Comparison of ENCODE assay signal across 26 mouse cellular contexts in genomic region chr14:51787061-51787460, GRCm38 (mm10). TPM values are rescaled to one million over a fixed set of nuclear protein-coding genes. Genes with fewer than 3 reads are reported as not detected.
DNase-seq lines count a peak whose midpoint lies in the region; ATAC-seq and TF ChIP-seq lines count a peak whose summit lies in the region.
"Had no signal": no experiment of that assay in that cellular context is flagged by ENCODE, and none has a peak within 500 bp of the region (broad histone marks: within the 10 kb centered on the region; RNA-seq: fewer than 3 reads in every experiment).

No protein-coding gene starts in this region.

- H3K4me2 ChIP-seq in kidney, embryonic 14.5 days (replicated peaks; ENCODE audit: low read depth, low read length): no peak overlapping the region
- H3K4me2 ChIP-seq in neural tube, embryonic 14.5 days (ENCODE audit: low read depth, low read length): no peak overlapping the region
- H3K4me2 ChIP-seq: embryonic facial prominence, embryonic 12.5 days; limb, embryonic 12.5 days; liver, embryonic 13.5 days; lung, embryonic 15.5 days; neural tube, embryonic 12.5 days had no signal

- 0 out of 2 replicates have a peak, but pooled peaks cover 5% of the 10 kb centered on the region for H3K4me1 ChIP-seq in kidney, embryonic 14.5 days (ENCODE audit: control insufficient read depth, insufficient read depth, low read length)
- no peaks in the 10 kb centered on the region for H3K4me1 ChIP-seq in neural tube, embryonic 14.5 days (ENCODE audit: control insufficient read depth, insufficient read depth, low read length)
- H3K4me1 ChIP-seq: embryonic facial prominence, embryonic 12.5 days; limb, embryonic 12.5 days; liver, embryonic 13.5 days; lung, embryonic 15.5 days; neural tube, embryonic 12.5 days had no signal

- no peak overlapping the region; the same call in 1 of the 2 replicates for H3K27ac ChIP-seq in kidney, embryonic 14.5 days (ENCODE audit: low read depth, low read length)
- H3K27ac ChIP-seq in neural tube, embryonic 14.5 days (ENCODE audit: low read depth, low read length): no peak overlapping the region
- no peak overlapping the region for H3K27ac ChIP-seq in left cerebral cortex, adult 2 months
- H3K27ac ChIP-seq: embryonic facial prominence, embryonic 12.5 days; heart, embryonic 10.5 days; layer of hippocampus, adult 2 months; limb, embryonic 12.5 days; liver, embryonic 13.5 days; lung, embryonic 15.5 days; macrophage; neural tube, embryonic 12.5 days had no signal

- peak; percentile 19 to 35 for DNase-seq in cerebellum, postnatal 10 days
- DNase-seq in cerebellum, postnatal 36 days: no peak
- no peak for DNase-seq in kidney, adult 11 months
- DNase-seq in neural tube, embryonic 10.5 days (ENCODE audit: extremely low spot score, low spot score): no peak
- peak; percentile 0 for DNase-seq in telencephalon, adult 2 months (ENCODE audit: low read depth, low spot score)
- DNase-seq in left cerebral cortex, adult 2 months (ENCODE audit: extremely low spot score in 1 of 2, low spot score in 2 of 2): no peak
- DNase-seq: gastrocnemius, postnatal 25 days; kidney, adult 18-20 months; liver, embryonic 13.5 days; midbrain, embryonic 14.5 days had no signal

- peak; percentile 80; the same call in 1 of the 2 replicates for ATAC-seq in kidney, embryonic 14.5 days (ENCODE audit: low FRiP score, low TSS enrichment)
- ATAC-seq in neural tube, embryonic 14.5 days (ENCODE audit: low read depth): peak; percentile 31; the same call in 1 of the 2 replicates
- ATAC-seq: CD4-positive, CD25-positive, alpha-beta regulatory T cell, adult 4 months had no signal

- no peaks in the 10 kb centered on the region for H3K9me3 ChIP-seq in kidney, embryonic 14.5 days (ENCODE audit: control insufficient read depth, low read length)
- no peaks in the 10 kb centered on the region for H3K9me3 ChIP-seq in neural tube, embryonic 14.5 days (ENCODE audit: control insufficient read depth, low read length)
- H3K9me3 ChIP-seq: embryonic facial prominence, embryonic 12.5 days; G1E; heart, embryonic 10.5 days; limb, embryonic 12.5 days; liver, embryonic 13.5 days; lung, embryonic 15.5 days; neural tube, embryonic 12.5 days had no signal

- no peaks in the 10 kb centered on the region for H3K36me3 ChIP-seq in kidney, embryonic 14.5 days (ENCODE audit: control insufficient read depth, insufficient read depth, low read length)
- H3K36me3 ChIP-seq in neural tube, embryonic 14.5 days (ENCODE audit: control insufficient read depth, insufficient read depth, low read length): no peaks in the 10 kb centered on the region
- H3K36me3 ChIP-seq: embryonic facial prominence, embryonic 12.5 days; G1E; heart, embryonic 10.5 days; limb, embryonic 12.5 days; liver, embryonic 13.5 days; lung, embryonic 15.5 days; neural tube, embryonic 12.5 days had no signal

- H3K27me3 ChIP-seq in kidney, embryonic 14.5 days (ENCODE audit: control insufficient read depth, insufficient read depth, low read length): no peaks in the 10 kb centered on the region
- H3K27me3 ChIP-seq in neural tube, embryonic 14.5 days (ENCODE audit: control insufficient read depth, insufficient read depth, low read length): no peaks in the 10 kb centered on the region
- H3K27me3 ChIP-seq: embryonic facial prominence, embryonic 12.5 days; limb, embryonic 12.5 days; liver, embryonic 13.5 days; lung, embryonic 15.5 days; neural tube, embryonic 12.5 days had no signal

- intact Hi-C loops in left cerebral cortex, adult 2 months (cut with DNase I): loop anchor here (5.0 kb wide), 1 partner anchor 35 kb away; no protein-coding TSS in a partner anchor

- 38% methylated on average over 5 of the region's 5 CpGs for WGBS in kidney, embryonic 14.5 days
- 53% methylated on average over 5 of the region's 5 CpGs for WGBS in neural tube, embryonic 14.5 days

- no peak for TF ChIP-seq CTCF in left cerebral cortex, adult 2 months (IDR thresholded peaks at IDR 0.05)

- H3K4me3 ChIP-seq in kidney, embryonic 14.5 days (ENCODE audit: low read length): no peak overlapping the region
- H3K4me3 ChIP-seq in neural tube, embryonic 14.5 days (ENCODE audit: low read depth, low read length): no peak overlapping the region
- no peak overlapping the region for H3K4me3 ChIP-seq in left cerebral cortex, adult 2 months
- H3K4me3 ChIP-seq: embryonic facial prominence, embryonic 12.5 days; heart, embryonic 10.5 days; layer of hippocampus, adult 2 months; limb, embryonic 12.5 days; liver, embryonic 13.5 days; lung, embryonic 15.5 days; neural tube, embryonic 12.5 days had no signal

- no peak overlapping the region for H3K9ac ChIP-seq in kidney, embryonic 14.5 days (ENCODE audit: low read depth, low read length)
- no peak overlapping the region for H3K9ac ChIP-seq in neural tube, embryonic 14.5 days (replicated peaks; ENCODE audit: low read depth, low read length)
- H3K9ac ChIP-seq: embryonic facial prominence, embryonic 12.5 days; limb, embryonic 12.5 days; liver, embryonic 13.5 days; lung, embryonic 15.5 days; neural tube, embryonic 12.5 days had no signal

RNA-seq across cellular contexts. Expression of gene AY358078, which starts 12.8 kb away (rescaled TPM):
- polyA plus RNA-seq in kidney, embryonic 14.5 days (2014; fragmentation: Nextera tagmentation; extraction: Ambion mirVana): not detected in 2 replicates
- not detected in 2 replicates for polyA plus RNA-seq in neural tube, embryonic 14.5 days (2014; fragmentation: Nextera tagmentation; extraction: Ambion mirVana)
- total RNA-seq in left cerebral cortex, adult 2 months (2021): not detected
- total RNA-seq: adrenal gland, postnatal 4 days; common myeloid progenitor, adult 5-6 weeks; G1E; gastrocnemius, postnatal 25 days; heart, postnatal 25 days; layer of hippocampus, adult 2 months; left cerebral cortex, adult 18-20 months had no signal
- polyA plus RNA-seq: CD4-positive, CD25-positive, alpha-beta regulatory T cell, adult 4 months; embryonic facial prominence, embryonic 12.5 days; frontal cortex, adult 2 months; G1E; heart, embryonic 10.5 days; limb, embryonic 12.5 days; liver, embryonic 13.5 days; lung, embryonic 15.5 days; macrophage; midbrain, embryonic 14.5 days; neural tube, embryonic 12.5 days had no signal

RNA-seq across cellular contexts. Expression of gene Ang4, which starts 13.7 kb away (rescaled TPM):
- polyA plus RNA-seq in kidney, embryonic 14.5 days (2014; fragmentation: Nextera tagmentation; extraction: Ambion mirVana): not detected in 2 replicates
- polyA plus RNA-seq in neural tube, embryonic 14.5 days (2014; fragmentation: Nextera tagmentation; extraction: Ambion mirVana): not detected in 2 replicates
- not detected for total RNA-seq in left cerebral cortex, adult 2 months (2021)
- total RNA-seq: adrenal gland, postnatal 4 days; common myeloid progenitor, adult 5-6 weeks; gastrocnemius, postnatal 25 days; heart, postnatal 25 days; layer of hippocampus, adult 2 months; left cerebral cortex, adult 18-20 months had no signal
- polyA plus RNA-seq: CD4-positive, CD25-positive, alpha-beta regulatory T cell, adult 4 months; embryonic facial prominence, embryonic 12.5 days; frontal cortex, adult 2 months; G1E; heart, embryonic 10.5 days; limb, embryonic 12.5 days; liver, embryonic 13.5 days; macrophage; midbrain, embryonic 14.5 days; neural tube, embryonic 12.5 days had no signal

Comparison
In these comparisons a context has a peak if more than half of its experiments do, and no peak if none do; other contexts are left out.
1. DNase-seq: peak in cerebellum, postnatal 10 days (2 of 2) and telencephalon, adult 2 months (single experiment); none in cerebellum, postnatal 36 days (0 of 2), kidney, adult 11 months (single experiment), neural tube, embryonic 10.5 days (single experiment) and left cerebral cortex, adult 2 months (0 of 2).